Mouse (Mus musculus) mouse embryonic stem cell (cell line): ENCODE results near the gene Flvcr1.
"Not testable (repeated sequence)": the region's sequence is repeated elsewhere in the genome, so short reads cannot be mapped to it uniquely, and the experiment has no call there.

Experiments
- in situ Hi-C, 2 experiments: fragments of 300-500 bp; cut with MboI; formaldehyde crosslinking; loops; 1 replicate in 1 of 2; 3 replicates in 1 of 2; pipeline ENCODE4 v1.14.3; 2019 to 2020; ENCODE audit warnings: low sequenced_read_pairs in 2 of 2, low pct_unique_long_range_greater_than_20kb in 1 of 2, mixed read lengths in 1 of 2; ENCODE audit not compliant: unreplicated experiment in 1 of 2

The Flvcr1 gene

DNA sequence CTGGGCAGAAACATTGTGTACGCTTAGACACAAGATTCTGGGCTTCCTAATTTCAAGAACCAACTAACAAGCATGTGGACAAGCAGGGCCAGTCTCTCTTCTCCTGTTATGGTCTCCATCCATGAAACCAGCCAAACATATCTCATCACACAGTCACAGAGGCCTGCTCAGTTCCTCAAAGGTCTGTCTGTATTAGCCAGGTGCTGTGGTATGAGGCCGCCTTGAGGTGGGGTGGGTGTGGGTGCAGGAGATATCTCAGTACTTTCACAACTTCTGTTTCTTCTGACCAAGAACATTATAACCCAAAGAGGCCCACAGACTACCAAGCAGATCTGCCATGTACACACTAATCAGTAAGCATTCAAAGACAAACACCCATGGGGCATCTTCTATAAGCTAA is 19.3 kb upstream of the Flvcr1 start:
- in situ Hi-C loops: no loop called here

DNA sequence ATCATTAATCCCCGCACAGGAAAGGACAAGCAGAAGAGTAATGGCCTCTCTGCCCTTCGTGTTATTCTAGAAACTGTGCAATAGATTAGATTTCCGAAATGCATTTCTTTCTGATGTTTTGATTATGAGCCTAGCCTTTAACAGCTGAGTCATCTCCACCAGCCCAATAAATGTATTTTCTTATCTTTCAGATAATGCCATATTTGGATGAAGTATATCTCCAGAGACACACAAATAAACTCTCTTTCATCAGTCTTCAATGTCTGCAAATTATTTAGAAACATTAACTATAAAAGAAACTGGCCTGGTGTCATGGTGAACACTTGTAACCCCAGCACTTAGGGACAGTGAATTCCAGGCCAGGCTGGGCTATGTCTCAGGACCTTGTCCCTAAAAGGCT is 16.7 kb upstream of the Flvcr1 start:
- in situ Hi-C loops: no loop called here

DNA sequence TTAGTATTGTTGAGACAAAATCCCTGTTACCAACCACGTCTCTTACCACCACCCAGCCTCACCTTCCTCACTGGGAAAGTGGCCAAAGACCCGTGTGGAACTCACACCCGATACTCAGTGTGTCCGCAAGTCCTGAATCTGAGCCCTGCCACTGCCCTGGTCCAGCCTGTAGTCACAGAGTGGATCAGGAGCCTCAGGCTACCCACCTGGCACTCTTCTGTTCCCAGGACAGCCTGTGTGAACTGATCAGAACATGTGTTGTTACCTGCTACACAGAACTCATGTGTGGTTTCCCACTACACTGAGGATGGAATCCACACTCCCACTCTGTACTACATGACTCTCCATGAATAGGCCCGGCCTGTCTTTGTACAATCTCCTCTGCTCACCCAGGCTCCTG is 16.1 kb upstream of the Flvcr1 start:
- in situ Hi-C loops: no loop called here

DNA sequence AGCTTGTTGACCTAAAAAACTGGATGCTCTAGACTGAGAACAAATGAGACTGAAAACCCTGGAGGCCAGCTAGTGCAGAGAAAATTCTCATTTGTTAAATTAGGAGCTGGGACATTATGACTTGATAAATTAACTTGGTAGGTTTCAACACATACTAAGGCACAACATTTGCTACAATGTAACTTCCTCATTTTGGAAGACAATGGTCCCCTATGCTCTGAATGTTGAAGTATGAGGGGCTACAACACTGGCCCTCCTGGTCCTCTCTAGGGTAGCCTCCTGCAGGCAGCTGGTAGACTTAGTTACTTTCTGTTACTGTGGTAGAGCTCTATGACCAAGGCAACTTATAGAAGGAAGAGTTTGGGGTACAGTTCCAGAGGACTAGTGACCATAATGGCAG is 15.4 kb upstream of the Flvcr1 start:
- in situ Hi-C loops: no loop called here

DNA sequence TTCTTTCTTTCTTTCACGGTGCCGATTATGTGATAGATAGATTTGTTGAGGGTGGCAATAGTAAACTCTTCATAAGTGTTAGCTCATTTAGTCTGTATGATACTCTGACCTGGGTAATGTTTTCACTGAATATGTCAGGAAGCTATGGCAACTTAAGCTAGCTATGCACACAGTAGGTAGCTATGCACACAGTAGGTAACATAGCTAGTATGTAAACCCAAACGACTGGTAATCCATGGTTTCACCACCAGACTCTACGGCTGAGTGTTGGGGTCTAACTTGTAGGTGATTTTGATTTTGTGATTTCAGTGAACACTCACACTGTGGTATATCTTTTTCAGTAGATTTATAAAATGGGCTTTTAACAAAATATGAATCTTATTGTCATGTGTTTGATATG is 12.0 kb upstream of the Flvcr1 start:
- in situ Hi-C loops: no loop called here

DNA sequence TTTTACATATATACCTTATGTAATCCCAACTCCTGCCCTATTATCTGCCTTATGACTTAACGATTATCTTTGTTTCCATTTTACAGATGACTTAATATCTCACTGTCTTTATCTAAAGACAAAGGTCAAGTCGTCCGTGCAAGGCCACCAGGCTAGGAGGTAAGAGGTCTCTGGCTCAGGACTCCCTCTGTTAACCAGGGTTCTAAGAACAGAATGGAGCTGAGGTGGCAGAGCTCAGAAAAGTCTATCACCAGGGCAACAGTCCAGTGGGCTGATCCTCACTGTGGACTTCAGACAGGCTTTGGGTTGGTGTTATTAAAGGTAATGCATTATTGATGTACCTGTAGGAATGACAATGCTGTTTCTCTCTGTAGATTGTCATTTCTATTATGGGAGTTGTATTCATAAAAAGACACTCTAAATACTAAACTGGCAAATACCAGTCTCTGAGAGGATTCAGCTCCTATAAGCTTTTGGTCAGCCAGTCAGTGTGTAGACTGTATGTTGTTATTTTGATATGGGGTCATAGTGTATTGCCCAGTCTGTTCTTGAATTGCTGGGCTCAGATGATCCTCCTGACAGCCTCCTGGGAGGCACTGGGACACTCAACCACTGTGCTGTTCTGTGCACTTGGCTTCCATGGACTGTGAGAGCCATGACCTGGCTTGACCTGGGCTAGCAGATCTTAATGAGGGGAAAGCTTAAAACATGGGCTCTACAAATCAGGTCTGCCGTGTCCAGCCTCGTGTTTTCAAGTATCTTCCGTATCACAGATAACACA is 10.8 kb upstream of the Flvcr1 start, which contains the start of gene Spata45:
Gene Spata45 (plus strand): TSS at position 86 of the 781 bp plus-strand sequence.
- in situ Hi-C loops: no loop called here

DNA sequence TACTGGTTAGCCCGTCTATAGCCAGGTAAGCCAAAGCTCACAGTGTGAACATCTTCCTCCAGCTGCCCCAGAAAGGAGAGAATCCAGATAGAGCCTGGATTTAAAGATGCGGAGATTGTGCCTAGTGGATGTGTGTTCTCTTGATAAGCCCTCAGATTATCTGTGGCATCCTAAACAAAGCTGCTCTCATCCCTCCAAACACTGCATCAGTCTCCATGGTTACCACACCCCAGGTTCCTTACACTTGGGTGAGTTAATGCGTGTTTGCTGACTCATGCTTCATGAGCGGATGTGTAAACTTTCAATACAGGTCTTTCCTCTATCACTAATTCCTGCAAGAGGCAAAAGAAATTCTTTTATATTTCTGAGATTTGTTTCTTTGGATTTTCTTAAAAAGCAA is 9.7 kb upstream of the Flvcr1 start:
- in situ Hi-C loops: no loop called here

DNA sequence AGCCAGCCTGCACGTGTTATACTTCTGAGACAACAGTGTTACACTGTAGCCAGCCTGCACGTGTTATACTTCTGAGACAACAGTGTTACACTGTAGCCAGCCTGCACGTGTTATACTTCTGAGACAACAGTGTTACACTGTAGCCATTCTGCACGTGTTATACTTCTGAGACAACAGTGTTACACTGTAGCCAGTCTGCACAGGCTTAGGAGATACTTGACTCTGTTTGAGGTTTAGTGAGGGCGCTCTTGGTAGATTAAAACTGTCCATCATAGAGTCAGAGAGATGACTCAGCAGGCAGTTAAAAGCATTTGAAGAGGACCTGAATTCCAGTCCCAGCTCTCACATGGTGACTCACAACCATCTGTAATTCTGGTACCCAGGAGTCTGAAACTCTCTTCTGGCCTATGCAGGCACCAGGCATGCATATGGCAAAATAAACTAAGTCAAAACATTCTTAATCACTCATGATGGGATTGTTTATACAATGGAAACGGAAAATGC is 5.0 kb upstream of the Flvcr1 start:
- in situ Hi-C loops: not testable (repeated sequence)

DNA sequence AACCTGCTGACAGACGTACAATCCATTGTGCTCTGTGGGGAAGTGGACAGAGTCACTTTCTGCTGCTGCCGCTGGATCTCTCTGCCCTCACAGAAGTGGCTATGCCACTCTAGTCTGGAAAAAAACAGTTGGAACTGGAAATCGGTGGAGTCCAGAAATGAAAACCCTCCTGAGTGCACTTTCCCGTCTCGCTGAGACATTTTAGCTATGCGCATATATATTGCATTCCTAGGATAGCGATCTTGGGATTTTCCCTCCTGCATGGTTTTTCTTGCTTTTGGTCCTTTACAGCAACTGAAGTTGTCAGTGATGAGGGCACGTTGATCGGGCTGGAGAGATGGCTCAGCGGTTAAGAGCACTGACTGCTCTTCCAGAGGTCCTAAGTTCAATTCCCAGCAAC is 4.2 kb upstream of the Flvcr1 start:
- in situ Hi-C loops: no loop called here

DNA sequence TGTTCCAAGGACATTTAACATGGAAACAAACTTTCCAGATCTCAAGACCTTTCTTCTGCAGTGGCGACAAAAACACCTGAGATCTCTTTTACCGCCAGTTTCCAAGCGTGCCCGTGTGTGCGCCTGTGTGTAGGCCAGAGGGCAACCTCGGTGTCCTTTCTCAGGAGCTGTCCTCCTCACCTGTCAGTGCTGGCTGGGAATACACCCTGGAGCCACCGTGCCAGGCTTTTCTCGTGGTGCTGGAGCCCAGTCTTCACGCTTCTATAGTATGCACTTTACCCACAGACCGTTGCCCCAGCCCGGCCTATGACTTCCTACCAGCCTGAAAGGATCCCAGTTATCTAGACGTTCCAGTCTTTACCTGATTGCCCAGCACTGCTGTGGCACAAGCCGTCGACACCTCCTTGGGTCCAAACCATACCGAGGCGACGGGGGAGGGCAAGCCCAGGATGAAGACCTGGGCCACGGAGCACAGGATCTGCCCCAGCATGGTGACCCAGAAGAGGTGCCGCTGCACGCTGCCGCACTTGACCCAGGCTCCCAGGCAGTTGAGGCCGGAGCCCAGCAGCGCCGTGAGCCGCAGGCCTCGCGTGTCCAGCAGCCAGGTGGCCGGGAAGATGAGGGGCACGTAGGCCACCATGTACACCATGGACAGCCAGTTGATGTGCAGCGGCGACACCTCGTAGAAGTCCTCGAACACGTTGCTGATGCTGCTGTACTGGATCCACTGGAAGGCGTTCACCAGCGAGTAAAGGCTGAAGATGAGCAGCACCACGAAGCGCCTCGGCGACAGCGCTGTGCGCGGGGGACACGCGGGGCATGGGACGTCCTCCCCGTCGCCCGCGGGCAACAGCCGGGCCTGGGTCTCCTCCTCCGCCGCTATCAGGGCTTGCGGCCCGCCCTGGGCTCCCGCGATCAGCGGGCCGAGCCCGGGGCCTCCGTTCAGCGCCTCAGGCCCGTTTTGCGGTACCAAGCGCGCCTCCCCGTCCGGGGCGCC is 644 bp downstream of the Flvcr1 start:
- in situ Hi-C loops: no loop called here

DNA sequence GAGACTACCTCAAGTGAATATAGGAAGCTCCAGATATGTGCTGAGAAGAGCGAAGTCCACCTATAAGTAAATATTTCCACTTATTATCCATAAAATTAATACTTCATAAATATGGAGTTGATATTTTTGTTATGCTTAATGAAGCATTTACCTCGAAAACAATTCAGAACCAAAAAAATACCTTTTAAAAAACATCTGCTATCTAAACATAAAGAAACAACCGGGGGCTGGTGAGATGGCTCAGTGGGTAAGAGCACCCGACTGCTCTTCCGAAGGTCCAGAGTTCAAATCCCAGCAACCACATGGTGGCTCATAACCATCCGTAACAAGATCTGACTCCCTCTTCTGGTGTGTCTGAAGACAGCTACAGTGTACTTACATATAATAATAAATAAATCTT is 2.2 kb downstream of the Flvcr1 start:
- in situ Hi-C loops: not testable (repeated sequence)

DNA sequence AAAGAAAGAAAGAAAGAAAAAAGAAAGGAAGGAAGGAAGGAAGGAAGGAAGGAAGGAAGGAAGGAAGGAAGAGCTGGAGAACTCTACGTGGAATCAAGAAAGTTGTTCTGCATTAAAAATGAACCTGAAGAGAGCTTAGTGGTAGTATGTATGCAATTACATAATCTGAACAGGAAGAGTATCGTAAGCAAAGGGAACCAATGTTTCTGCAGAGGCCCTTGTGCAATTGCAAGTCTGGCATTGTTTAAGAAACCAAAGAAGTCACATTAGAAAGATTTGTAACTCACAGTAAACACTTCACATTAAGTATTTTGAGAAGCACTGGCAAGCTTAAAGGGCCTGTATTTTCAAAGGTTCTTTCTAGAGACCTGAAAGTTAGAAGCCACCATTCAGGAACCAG is 2.8 kb downstream of the Flvcr1 start:
- in situ Hi-C loops: no loop called here

DNA sequence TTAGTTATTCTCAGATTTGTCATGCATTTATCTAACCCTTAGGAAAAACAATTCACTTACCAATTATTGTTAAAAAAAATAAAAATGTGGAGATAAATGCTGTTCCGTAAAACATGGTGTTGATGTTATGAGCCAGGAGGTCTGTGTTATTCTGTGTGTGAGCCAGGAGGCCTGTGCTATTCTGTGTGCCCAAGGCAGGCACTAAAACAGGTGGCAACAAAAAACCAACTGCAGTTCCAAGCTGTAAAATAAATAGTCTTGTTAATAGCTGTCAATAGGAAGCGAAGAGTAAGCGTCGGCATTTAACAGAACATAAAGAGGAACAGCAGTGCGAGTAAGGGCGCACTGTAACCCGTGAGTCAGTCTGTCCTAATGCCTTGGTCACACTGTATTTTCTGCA is 4.9 kb downstream of the Flvcr1 start:
- in situ Hi-C loops: no loop called here

DNA sequence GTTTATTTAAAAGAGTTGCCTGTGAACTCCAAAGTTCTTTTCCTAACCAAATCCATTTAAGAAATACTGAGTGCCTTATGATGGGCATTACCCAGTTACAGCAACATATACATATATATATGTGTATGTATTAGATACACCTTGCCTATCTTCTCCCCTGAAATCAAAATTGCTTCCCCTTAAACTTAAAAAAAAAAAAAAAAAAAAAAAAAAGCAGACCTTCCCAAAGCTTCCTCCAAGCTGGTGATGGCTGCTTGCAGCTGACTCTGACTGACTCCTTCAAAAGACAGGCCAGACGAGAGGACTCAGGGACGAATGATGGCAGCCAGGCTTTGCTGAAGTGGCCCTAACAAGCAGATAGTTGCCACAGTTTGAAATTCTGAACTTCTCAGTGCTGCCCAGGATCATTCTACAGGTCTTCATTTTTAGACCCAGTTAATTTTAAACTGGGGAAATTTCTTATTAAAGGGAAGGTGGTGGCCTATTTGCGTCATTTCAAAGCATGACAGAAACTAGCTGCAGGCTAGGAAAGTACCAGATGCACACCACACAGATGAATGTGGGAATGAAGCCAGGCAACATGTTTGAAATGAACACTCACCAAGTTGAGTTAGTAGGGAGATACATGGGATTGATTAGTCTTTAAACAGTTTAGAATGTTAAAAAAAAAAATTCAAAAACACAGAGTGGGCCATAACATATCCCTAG is 5.6 kb downstream of the Flvcr1 start:
- in situ Hi-C loops: no loop called here

DNA sequence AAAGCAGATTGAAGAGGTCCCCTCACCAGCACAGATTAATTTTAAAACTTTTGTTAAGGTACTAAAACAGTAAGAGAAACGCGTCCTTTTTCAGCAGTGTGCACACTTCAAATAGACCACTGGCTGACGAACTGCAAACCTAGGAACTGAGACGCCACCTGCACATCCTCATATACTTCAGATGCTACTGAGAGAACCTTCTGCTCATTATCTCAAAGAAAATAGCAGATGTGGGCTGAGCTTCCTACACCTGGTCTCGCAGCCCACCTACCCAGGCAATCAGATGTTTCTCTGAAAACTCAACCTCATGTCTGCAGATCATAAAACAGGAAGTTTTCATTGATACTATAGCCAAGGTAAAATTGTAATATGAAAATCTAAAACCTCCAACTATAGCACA is 6.2 kb downstream of the Flvcr1 start:
- in situ Hi-C loops: no loop called here

DNA sequence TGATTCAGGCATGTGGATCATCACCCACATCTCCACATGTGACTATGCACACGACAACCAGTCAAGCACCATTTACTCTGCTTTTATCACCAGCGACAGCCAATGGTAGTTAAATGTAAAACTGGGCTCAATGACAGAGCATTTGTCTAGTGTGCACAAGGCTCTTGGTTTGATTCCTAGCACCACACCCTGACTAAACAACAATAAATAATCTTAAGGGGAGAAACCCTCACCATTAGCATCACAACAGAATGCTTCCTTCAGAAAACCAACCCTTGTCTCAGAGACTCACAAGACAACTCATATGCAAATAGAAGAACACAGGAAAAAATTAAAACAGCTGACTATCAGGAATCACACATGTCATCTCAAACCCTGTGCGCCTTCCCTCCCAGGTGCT is 11.7 kb downstream of the Flvcr1 start:
- in situ Hi-C loops: no loop called here

DNA sequence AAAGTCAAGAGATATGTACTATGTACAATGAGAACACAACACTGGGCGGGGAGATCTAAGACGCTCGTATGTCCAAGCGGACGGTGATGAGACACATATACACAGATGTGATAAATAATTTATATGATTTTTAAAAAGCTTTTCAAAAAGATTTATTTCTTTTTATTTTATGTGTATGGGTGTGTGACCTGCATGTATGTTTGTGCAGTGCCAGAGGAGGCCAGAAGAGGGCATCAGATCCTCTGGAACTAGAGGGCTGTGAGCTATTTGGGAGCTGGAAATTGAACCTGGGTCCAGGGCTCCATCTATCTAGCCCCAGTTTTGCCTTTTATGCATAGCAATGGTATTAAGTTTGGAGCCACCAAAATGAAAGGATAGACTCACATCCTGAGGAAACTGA is 17.3 kb downstream of the Flvcr1 start:
- in situ Hi-C loops: no loop called here

DNA sequence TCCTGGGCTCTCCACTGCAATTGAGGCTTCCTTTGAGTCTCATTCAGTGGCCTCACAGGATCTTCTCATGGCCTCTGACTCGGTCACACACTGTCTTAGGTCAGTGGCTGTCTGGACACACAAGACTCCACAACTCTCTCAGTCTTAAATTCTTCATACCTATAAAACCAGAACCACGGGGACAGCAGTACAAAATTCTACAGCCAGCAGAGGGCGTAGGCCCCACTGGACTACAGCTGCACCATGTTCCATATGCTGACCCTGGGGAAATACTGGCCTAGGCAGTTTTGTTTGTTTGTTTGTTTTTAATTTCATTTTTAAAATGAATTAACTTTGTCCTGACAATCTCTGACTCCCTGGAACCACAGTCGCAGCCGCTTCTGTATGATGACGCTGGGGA is 23.8 kb downstream of the Flvcr1 start:
- in situ Hi-C loops: no loop called here

DNA sequence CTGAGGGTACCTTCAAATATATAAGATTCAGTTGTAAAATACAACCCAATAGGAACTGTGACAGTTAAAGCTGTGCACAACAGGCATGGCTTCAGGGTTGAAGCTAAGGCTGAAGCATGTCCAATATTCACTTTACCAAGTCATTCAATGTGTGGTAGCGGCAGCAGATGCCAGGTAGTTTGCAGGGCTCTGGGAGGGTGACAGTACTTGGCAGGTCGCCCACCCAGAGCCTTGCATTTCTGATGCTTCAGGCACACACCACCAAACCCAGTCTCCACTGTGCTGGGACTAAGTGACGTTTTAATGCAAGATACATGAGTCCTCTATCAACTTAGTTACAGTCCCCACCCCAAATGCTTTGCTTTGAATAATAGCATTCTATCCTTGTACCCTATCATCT is 25.3 kb downstream of the Flvcr1 start:
- in situ Hi-C loops: no loop called here
